Mouse (Mus musculus) heart, embryonic 10.5 days (tissue): ENCODE measurements around the gene Ubox5. TPM values are rescaled to one million over a fixed set of nuclear protein-coding genes. Genes with fewer than 3 reads are reported as not detected.

ENCODE experiments used
- DNase-seq: peaks from one replicate; pipeline ENCODE4 v3.0.0-alpha.2; 2017; ENCODE audit warnings: low spot score
- H3K27ac ChIP-seq: fragments of 300-500 bp; sonication (generic); 2 replicates; pipeline ENCODE4 v1.5.1; 2016; ENCODE audit warnings: mild to moderate bottlenecking
- H3K27me3 ChIP-seq: fragments of 300-500 bp; sonication (generic); 2 replicates; pipeline ENCODE4 v1.6.1; 2016; ENCODE audit warnings: mild to moderate bottlenecking; ENCODE audit not compliant: poor library complexity, insufficient read depth, severe bottlenecking
- H3K36me3 ChIP-seq: fragments of 300-500 bp; sonication (generic); 2 replicates; pipeline ENCODE4 v1.6.1; 2016; ENCODE audit warnings: mild to moderate bottlenecking, moderate library complexity
- H3K4me1 ChIP-seq: fragments of 300-500 bp; sonication (generic); 2 replicates; pipeline ENCODE4 v1.6.1; 2016; ENCODE audit warnings: mild to moderate bottlenecking
- H3K4me3 ChIP-seq: fragments of 300-500 bp; sonication (generic); 2 replicates; pipeline ENCODE4 v1.5.1; 2016; ENCODE audit warnings: mild to moderate bottlenecking, moderate library complexity
- H3K9me3 ChIP-seq: fragments of 300-500 bp; sonication (generic); 2 replicates; pipeline ENCODE4 v1.6.1; 2016; ENCODE audit warnings: mild to moderate bottlenecking, moderate library complexity
- WGBS: fragments of 180-500 bp; shearing (Covaris S2); methylation state at CpG from one replicate; pipeline ENCODE4 v1.1.7; 2016; 5-methylcytosine and 5-hydroxymethylcytosine counted together
- polyA plus RNA-seq: library from polyadenylated mRNA; unstranded; fragments of >200 nt; fragmentation: Nextera tagmentation; extraction: Ambion mirVana; gene quantifications from 2 replicates; pipeline ENCODE4 v1.2.1, GENCODE M21; 2016

Gene Ubox5
- polyA plus RNA-seq, 1 experiment from 2014 or later = 14.2 TPM

GRCm38 (mm10) chr2:130629080-130629838, 579 bp downstream of the Ubox5 start:
- 2% methylated on average over 37 of the region's 37 CpGs for WGBS
- peak; percentile 84 for DNase-seq
- H3K9me3 ChIP-seq = no peaks in the 10 kb centered on the region
- peaks cover 31% of the 10 kb centered on the region for H3K36me3 ChIP-seq
- H3K4me1 ChIP-seq = peaks cover 11% of the 10 kb centered on the region; the same call in 1 of the 2 replicates
- peak overlapping the region; percentile 99 for H3K4me3 ChIP-seq
- peaks cover 15% of the 10 kb centered on the region for H3K27me3 ChIP-seq
- peak overlapping the region; percentile 95 for H3K27ac ChIP-seq

DNA sequence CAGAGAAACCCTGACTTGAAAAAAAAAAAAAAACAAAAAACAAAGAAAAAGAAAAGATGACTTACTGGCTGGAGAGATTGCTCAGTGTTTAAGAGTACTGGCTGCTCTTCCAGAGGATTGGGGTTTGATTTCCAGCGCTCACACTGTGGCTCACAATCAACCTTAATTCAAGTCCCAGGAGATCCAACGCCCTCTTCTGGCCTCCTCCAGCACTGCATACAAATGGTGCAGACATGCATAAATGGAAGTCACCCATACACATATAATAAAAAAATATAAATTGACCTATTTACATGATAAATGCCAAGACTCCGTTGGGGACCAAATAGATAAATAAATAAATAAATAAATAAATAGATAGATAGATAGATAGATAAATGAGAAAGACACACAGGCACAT, 1.4 kb downstream of the Ubox5 start:
- Histone ChIP-seq H3K27me3 (peaks cover 6% of the 10 kb centered on the region), H3K27ac (no peak overlapping the region), H3K9me3 (no peaks in the 10 kb centered on the region), H3K4me3 (peak overlapping the region; percentile 99), H3K4me1 (peaks cover 6% of the 10 kb centered on the region; the same call in 1 of the 2 replicates), H3K36me3 (peaks cover 34% of the 10 kb centered on the region)
- WGBS = 51% methylated on average over 3 of the region's 3 CpGs
- no peak for DNase-seq

DNA sequence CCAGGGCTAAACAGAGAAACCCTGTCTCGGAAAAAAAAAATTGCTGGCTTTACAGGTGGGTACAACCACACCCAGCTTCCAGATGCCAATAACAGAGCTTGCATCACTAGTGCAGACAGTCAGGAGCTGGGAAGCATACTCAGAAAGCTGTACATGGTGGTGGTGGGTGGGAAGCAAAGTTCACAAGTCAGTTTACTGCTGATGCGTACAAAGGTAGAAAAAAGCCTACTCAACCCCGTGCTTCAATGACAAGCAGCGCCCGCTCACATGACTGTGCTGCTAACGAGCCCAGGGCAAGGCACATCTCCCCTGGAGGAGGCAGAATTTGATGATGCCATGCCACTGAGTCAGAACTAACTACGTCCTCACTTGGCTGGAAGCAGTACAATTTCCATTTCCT, 10.9 kb downstream of the Ubox5 start:
- Histone ChIP-seq H3K4me3 (no peak overlapping the region), H3K36me3 (peaks cover 64% of the 10 kb centered on the region)

DNA sequence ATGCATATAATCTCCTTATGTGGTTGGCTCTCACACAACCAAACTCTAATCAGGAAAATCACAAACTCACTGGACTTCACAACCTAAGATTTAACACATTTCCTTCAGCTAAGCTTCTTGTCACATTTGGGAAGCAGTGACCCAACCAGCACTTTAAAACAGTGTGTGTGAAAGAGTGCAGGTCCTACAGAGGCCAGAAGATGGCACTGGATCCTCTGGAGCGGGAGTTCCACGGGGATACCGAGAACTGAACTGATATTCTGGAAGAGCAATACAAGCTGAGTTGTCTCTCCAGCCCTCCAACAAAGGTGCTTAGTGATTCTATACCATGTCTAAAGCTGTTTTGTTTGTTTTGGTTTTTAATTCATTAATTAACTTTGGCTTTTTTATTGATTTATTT, 16.7 kb downstream of the Ubox5 start:
- no peak overlapping the region for H3K27ac ChIP-seq
- no peaks in the 10 kb centered on the region for H3K27me3 ChIP-seq
- no peak for DNase-seq
- H3K4me1 ChIP-seq = no peaks in the 10 kb centered on the region
- H3K36me3 ChIP-seq = peaks cover 42% of the 10 kb centered on the region
- H3K9me3 ChIP-seq = no peaks in the 10 kb centered on the region
- H3K4me3 ChIP-seq = no peak overlapping the region
- WGBS = 61% methylated on average over 3 of the region's 3 CpGs

More for the DNA sequence above, 10.9 kb downstream of the Ubox5 start:
- Histone ChIP-seq H3K9me3 (no peaks in the 10 kb centered on the region), H3K27ac (no peak overlapping the region), H3K4me1 (no peaks in the 10 kb centered on the region), H3K27me3 (no peaks in the 10 kb centered on the region)
- DNase-seq = no peak
- WGBS = 87% methylated on average over 7 of the region's 7 CpGs

GRCm38 (mm10) chr2:130602195-130602594, 27.6 kb downstream of the Ubox5 start:
- Histone ChIP-seq H3K27ac (no peak overlapping the region), H3K36me3 (peaks cover 62% of the 10 kb centered on the region), H3K9me3 (no peaks in the 10 kb centered on the region), H3K4me3 (no peak overlapping the region), H3K4me1 (no peaks in the 10 kb centered on the region), H3K27me3 (no peaks in the 10 kb centered on the region)
- 85% methylated on average over 4 of the region's 4 CpGs for WGBS
- DNase-seq = no peak

- peaks cover 85% of the 10 kb centered on the region for H3K36me3 ChIP-seq
- DNase-seq = no peak
- no peaks in the 10 kb centered on the region for H3K9me3 ChIP-seq
- H3K27ac ChIP-seq = no peak overlapping the region
- 50% methylated on average over 3 of the region's 3 CpGs for WGBS
- H3K27me3 ChIP-seq = no peaks in the 10 kb centered on the region
- peaks cover 9% of the 10 kb centered on the region for H3K4me1 ChIP-seq
- H3K4me3 ChIP-seq = no peak overlapping the region
These were observed 31.4 kb downstream of the Ubox5 start for GRCm38 (mm10) chr2:130598399-130598798.

DNA sequence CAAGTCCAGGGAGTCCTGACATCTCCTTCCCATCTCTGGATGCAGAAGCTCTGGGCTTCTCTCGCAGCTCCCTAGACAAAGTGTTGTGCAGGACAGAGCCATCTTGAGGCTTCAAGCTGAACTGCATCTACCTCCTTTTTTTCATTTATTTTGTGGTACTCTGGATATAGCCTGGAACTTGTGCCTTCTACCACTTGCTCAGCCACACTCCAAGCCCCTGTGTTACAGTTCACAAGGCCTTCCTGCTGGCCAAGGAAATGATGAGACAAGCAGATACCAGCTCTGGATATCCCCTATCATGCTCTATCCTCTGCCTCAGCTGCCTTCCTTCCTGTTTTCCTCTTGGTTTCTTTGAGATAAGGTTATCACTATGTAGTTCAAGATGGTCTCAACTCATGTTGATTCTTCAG, 32.2 kb downstream of the Ubox5 start:
- 19% methylated on average over 1 of the region's 1 CpGs for WGBS
- Histone ChIP-seq H3K9me3 (no peaks in the 10 kb centered on the region), H3K27ac (no peak overlapping the region), H3K36me3 (peaks cover 77% of the 10 kb centered on the region), H3K27me3 (no peaks in the 10 kb centered on the region), H3K4me3 (no peak overlapping the region), H3K4me1 (peaks cover 9% of the 10 kb centered on the region)
- DNase-seq = peak; percentile 74

DNA sequence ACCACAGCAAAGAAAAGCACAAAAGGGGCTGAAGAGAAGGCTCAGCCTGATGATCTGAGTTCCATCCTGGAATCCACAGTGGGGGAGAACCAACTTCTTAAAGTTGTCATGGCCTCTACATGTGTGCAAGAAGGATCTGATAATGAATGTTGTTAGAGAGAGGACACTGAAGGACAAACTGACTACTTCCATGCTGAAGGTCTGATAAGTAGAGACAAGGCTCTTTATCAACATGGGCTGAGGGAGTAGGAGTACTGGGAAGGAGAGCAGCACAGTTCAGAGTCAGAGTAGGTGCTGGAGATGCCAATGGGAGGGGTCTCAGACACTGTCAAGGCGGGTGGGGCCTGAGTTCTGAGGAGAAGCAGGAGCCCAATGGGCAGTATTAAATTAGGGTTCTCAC, 34.2 kb downstream of the Ubox5 start:
- Histone ChIP-seq H3K27me3 (no peaks in the 10 kb centered on the region), H3K27ac (no peak overlapping the region), H3K4me1 (peaks cover 9% of the 10 kb centered on the region), H3K36me3 (peaks cover 78% of the 10 kb centered on the region), H3K9me3 (no peaks in the 10 kb centered on the region), H3K4me3 (no peak overlapping the region)
- no peak for DNase-seq
- WGBS = 67% methylated on average over 1 of the region's 1 CpGs

DNA sequence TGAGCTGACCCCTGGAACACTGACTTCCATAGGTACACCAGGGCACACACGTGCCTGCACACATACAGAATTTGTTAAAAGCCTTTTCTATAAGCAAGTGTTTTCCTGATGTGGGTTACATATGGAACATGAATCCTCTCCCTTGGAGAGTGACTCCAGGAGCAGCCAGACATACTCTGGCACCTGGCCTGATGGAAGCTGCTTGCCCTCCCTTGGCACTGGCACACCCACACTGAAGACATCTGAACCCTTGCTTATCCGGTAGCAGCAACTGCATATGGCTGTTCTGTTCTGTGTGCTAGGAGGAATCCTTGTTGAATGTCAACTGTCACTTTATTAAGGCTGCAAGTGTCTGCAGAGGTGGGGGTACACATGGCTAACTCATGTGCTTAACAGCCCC, 38.8 kb downstream of the Ubox5 start:
- Histone ChIP-seq H3K27ac (no peak overlapping the region), H3K4me1 (peaks cover 11% of the 10 kb centered on the region)
- no peak for DNase-seq

DNA sequence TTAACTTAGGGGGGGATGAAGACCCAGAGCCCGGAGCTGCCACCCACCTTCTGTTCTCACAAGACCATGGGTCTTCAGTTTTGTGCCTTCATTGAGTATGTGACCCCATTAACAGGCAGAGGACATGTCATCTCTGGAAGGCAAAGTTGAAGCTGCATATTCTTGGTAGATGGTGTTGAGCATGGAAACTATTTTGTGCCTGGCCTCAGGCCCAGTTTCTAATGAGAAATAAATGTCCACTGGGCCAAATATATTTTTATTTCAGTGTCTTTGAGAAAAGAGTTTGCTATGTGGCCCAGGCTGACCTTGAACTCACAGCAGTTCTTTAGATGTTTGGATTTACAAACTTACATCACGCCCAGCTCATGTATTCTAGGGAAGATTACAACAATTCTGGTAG, 40.1 kb downstream of the Ubox5 start:
- Histone ChIP-seq H3K9me3 (no peaks in the 10 kb centered on the region), H3K27ac (no peak overlapping the region), H3K4me1 (0 out of 2 replicates have a peak, but pooled peaks cover 4% of the 10 kb centered on the region), H3K4me3 (no peak overlapping the region), H3K36me3 (peaks cover 33% of the 10 kb centered on the region), H3K27me3 (peaks cover 4% of the 10 kb centered on the region; the same call in 1 of the 2 replicates)
- DNase-seq = no peak
- WGBS = 90% methylated on average over 2 of the region's 2 CpGs

More for the DNA sequence above, 38.8 kb downstream of the Ubox5 start:
- Histone ChIP-seq H3K9me3 (no peaks in the 10 kb centered on the region), H3K27me3 (peaks cover 4% of the 10 kb centered on the region; the same call in 1 of the 2 replicates), H3K36me3 (peaks cover 44% of the 10 kb centered on the region), H3K4me3 (no peak overlapping the region)
- WGBS = 83% methylated on average over 2 of the region's 2 CpGs

- H3K27ac ChIP-seq = no peak overlapping the region
- no peak for DNase-seq
- no peak overlapping the region for H3K4me3 ChIP-seq
- WGBS = 66% methylated on average over 4 of the region's 4 CpGs
- H3K9me3 ChIP-seq = no peaks in the 10 kb centered on the region
- H3K36me3 ChIP-seq = peaks cover 28% of the 10 kb centered on the region
- H3K4me1 ChIP-seq = peaks cover 7% of the 10 kb centered on the region; the same call in 1 of the 2 replicates
- peaks cover 4% of the 10 kb centered on the region; the same call in 1 of the 2 replicates for H3K27me3 ChIP-seq
These were observed 40.7 kb downstream of the Ubox5 start for GRCm38 (mm10) chr2:130589157-130589556.

GRCm38 (mm10) chr2:130588373-130588772, 41.5 kb downstream of the Ubox5 start:
- no peaks in the 10 kb centered on the region for H3K9me3 ChIP-seq
- H3K27ac ChIP-seq = no peak overlapping the region
- H3K36me3 ChIP-seq = peaks cover 21% of the 10 kb centered on the region
- DNase-seq = no peak
- H3K27me3 ChIP-seq = peaks cover 10% of the 10 kb centered on the region; the same call in 1 of the 2 replicates
- WGBS = 44% methylated on average over 2 of the region's 2 CpGs
- H3K4me1 ChIP-seq = peaks cover 11% of the 10 kb centered on the region
- no peak overlapping the region for H3K4me3 ChIP-seq

DNA sequence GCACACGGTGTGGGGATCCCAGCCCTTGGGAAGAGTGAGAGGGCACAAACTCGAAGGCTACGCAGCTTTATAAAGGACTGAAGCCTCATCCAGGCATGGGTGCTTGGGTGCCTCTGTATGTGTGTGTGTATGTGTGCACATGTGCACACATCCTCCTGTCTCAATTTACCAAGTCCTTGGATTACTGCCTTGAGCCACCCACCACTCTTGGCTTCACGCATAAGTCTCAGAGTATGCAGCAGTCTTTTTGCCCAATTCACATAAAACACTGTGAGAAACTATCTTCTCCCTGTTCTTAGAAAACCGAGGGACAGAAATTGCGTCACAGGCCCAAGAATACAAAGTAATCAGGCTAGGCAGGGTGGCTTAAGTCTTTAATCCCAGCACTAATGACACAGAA, 43.8 kb downstream of the Ubox5 start:
- no peak overlapping the region for H3K4me3 ChIP-seq
- no peak for DNase-seq
- H3K9me3 ChIP-seq = no peaks in the 10 kb centered on the region
- H3K4me1 ChIP-seq = peaks cover 27% of the 10 kb centered on the region
- H3K27me3 ChIP-seq = peaks cover 31% of the 10 kb centered on the region
- WGBS = 85% methylated on average over 6 of the region's 6 CpGs
- H3K36me3 ChIP-seq = peaks cover 10% of the 10 kb centered on the region
- H3K27ac ChIP-seq = no peak overlapping the region
